Mouse (Mus musculus) liver, embryonic 14.5 days (tissue): Measurements from ENCODE around the gene Plin5. TPM values are rescaled to one million over a fixed set of nuclear protein-coding genes. Genes with fewer than 3 reads are reported as not detected.

Source experiments
- ATAC-seq: fragments of 200-750 bp; cut with Nextera tagmentation; 2 replicates; pipeline ENCODE4 v1.8.0; 2017; ENCODE audit warnings: moderate number of reproducible peaks, mild to moderate bottlenecking, moderate library complexity; ENCODE audit not compliant: insufficient read depth
- DNase-seq, 3 experiments: peaks; one replicate each; pipeline ENCODE4 v3.0.0-alpha.2; 2012 to 2013; ENCODE audit warnings: low read depth in 3 of 3, low spot score in 3 of 3
- H3K27ac ChIP-seq: fragments of 300-500 bp; sonication (generic); 2 replicates; pipeline ENCODE4 v1.5.1; 2014; ENCODE audit warnings: moderate library complexity, mild to moderate bottlenecking, control low read depth, inconsistent platforms
- H3K27me3 ChIP-seq: fragments of 300-500 bp; sonication (generic); 2 replicates; pipeline ENCODE4 v1.6.1; 2014; ENCODE audit warnings: mild to moderate bottlenecking, low read length, moderate library complexity; ENCODE audit not compliant: control insufficient read depth, insufficient read depth
- H3K36me3 ChIP-seq: fragments of 300-500 bp; sonication (generic); replicated peaks from 2 replicates; pipeline ENCODE4 v1.6.1; 2014; ENCODE audit warnings: low read depth; ENCODE audit not compliant: control insufficient read depth, insufficient read depth
- H3K4me1 ChIP-seq, 2 experiments: fragments of 200-500 bp in 1 of 2; fragments of 300-500 bp in 1 of 2; sonication (generic) in 1 of 2; replicated peaks; 2 replicates each; pipeline ENCODE4 v1.6.1; 2012 to 2014; ENCODE audit warnings: antibody characterized with exemption in 1 of 2, inconsistent platforms in 1 of 2, low read length in 1 of 2; ENCODE audit not compliant: control insufficient read depth in 2 of 2, insufficient read depth in 2 of 2
- H3K4me2 ChIP-seq: fragments of 300-500 bp; sonication (generic); 2 replicates; pipeline ENCODE4 v1.6.1; 2014; ENCODE audit warnings: low read depth, mild to moderate bottlenecking, control low read depth, moderate library complexity
- H3K4me3 ChIP-seq, 2 experiments: fragments of 200-500 bp in 1 of 2; fragments of 300-500 bp in 1 of 2; sonication (generic) in 1 of 2; 2 replicates each; pipeline ENCODE4 v1.5.1; 2012 to 2014; ENCODE audit warnings: low read depth in 2 of 2, low read length in 2 of 2, mild to moderate bottlenecking in 2 of 2, control low read depth in 1 of 2, inconsistent platforms in 1 of 2, moderate library complexity in 1 of 2; ENCODE audit not compliant: insufficient read depth in 1 of 2
- H3K9ac ChIP-seq: fragments of 300-500 bp; sonication (generic); replicated peaks from 2 replicates; pipeline ENCODE4 v1.6.1; 2014; ENCODE audit warnings: mild to moderate bottlenecking, control low read depth, moderate library complexity
- H3K9me3 ChIP-seq: fragments of 300-500 bp; sonication (generic); 2 replicates; pipeline ENCODE4 v1.6.1; 2016; ENCODE audit warnings: low read length, mixed read lengths; ENCODE audit not compliant: control insufficient read depth
- CTCF ChIP-seq: IDR thresholded peaks from 2 replicates; pipeline ENCODE4 v1.5.1; 2016; ENCODE audit warnings: antibody characterized with exemption, low read depth, control low read depth
- EP300 ChIP-seq: IDR thresholded peaks from 2 replicates; pipeline ENCODE4 v1.6.1; 2016; ENCODE audit warnings: antibody characterized with exemption, low read depth
- WGBS: fragments of 180-500 bp; shearing (Covaris S2); extraction: QIAGEN DNeasy Blood & Tissue Kit; methylation state at CpG from one replicate; pipeline ENCODE4 v1.1.7; 2014; ENCODE audit not compliant: insufficient replicate concordance; 5-methylcytosine and 5-hydroxymethylcytosine counted together
- polyA plus RNA-seq, 2 experiments: library from polyadenylated mRNA; depleted of rRNA in 1 of 2; stranded (reverse) in 1 of 2; unstranded in 1 of 2; fragments of >200 nt; fragmentation: Nextera tagmentation in 1 of 2; extraction: Ambion mirVana in 1 of 2; gene quantifications; 2 replicates each; pipeline versions ENCODE4 v1.2.1 to v1.2.3; 2012 to 2014

Gene Plin5
- polyA plus RNA-seq, 2 experiments: 0.11 to 0.34 TPM

DNA sequence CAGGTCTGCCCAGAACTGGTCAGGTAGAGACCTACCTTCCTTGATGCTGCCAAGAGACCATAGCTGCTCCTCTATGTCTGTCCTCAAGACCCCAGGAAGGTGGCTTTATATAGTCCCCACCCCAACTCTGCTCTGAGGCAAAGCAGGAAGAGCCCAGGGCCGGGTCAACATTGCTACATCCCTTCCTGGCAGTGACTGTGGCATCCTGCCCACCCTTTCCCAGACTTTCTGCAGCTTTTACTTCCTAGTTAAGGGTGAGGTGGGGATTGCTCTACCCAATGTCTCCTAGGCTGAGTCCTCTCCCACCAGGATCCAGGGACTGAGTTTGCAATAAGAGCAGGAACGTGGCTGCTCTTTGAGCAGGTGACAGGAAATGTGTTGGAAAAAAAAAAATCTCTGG, 4.4 kb upstream of the Plin5 start, which contains the start of gene Lrg1:
TSS of gene Lrg1 (minus strand) at position 176 of the 400 bp plus-strand sequence.
- Histone ChIP-seq H3K9me3 (peaks cover 4% of the 10 kb centered on the region; the same call in 1 of the 2 replicates), H3K36me3 (no peaks in the 10 kb centered on the region), H3K9ac (no peak within 1 kb of the TSS), H3K4me2 (no peak within 1 kb of the TSS), H3K4me3 (no peak within 1 kb of the TSS), H3K4me1 (no peaks in the 10 kb centered on the region), H3K27ac (no peak within 1 kb of the TSS), H3K27me3 (peaks cover 40% of the 10 kb centered on the region)
- ATAC-seq: no peak
- 28% methylated on average over 2 of the region's 2 CpGs for WGBS
- DNase-seq: no peak
- TF ChIP-seq CTCF: no peak
- no peak for TF ChIP-seq EP300

DNA sequence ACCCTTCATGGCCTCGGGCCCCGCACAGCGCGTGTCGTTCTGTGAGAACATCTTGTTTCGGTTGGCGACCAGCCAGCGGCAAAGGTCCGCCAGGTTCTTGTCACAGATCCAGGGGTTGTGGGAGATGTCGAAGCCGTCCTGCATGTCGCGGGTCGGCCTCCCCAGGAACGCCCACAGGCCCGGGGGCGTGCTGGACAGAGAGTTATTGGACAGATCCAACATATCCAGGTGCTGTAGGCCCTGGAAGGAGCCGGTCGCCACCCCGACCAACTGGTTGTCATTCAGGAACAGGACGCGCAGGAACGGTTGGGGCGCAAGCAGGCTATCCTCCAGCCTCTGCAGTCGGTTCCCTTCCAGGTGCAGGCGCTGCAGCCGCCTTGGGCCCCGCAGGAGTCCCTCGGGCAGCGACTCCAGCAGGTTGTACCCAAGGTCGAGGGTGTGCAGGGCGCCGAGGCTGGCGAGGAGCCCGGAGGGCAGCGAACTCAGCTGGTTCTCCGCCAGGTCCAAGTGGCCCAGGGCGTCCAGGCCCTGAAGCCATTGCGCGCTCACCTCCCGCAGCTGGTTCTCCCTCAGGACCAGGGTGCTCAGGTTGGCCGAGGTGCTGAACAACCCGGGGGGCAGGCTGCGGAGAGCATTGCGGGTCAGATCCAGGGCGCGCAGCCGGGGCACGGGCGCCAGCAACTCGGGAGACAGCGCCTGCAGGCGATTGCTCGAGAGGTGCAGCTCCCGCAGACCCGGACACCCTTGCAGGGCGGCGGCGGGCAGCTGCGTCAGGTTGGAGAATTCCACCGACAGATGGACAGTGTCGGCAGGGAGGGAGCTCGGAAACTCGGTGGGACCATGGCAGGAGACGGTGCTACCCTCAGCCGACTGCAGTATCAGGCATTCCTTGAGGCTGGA, 2.8 kb upstream of the Plin5 start:
- Histone ChIP-seq H3K27me3 (peaks cover 40% of the 10 kb centered on the region), H3K27ac (no peak overlapping the region), H3K9me3 (peaks cover 4% of the 10 kb centered on the region; the same call in 1 of the 2 replicates), H3K4me2 (0 out of 2 replicates have a peak overlapping the region, but pooled peaks have one; percentile 9), H3K4me3 (no peak overlapping the region), H3K36me3 (no peaks in the 10 kb centered on the region), H3K9ac (no peak overlapping the region), H3K4me1 (no peaks in the 10 kb centered on the region)
- no peak for ATAC-seq
- DNase-seq: no peak
- 8% methylated on average over 66 of the region's 66 CpGs for WGBS
- TF ChIP-seq EP300 (no peak), CTCF (no peak)

DNA sequence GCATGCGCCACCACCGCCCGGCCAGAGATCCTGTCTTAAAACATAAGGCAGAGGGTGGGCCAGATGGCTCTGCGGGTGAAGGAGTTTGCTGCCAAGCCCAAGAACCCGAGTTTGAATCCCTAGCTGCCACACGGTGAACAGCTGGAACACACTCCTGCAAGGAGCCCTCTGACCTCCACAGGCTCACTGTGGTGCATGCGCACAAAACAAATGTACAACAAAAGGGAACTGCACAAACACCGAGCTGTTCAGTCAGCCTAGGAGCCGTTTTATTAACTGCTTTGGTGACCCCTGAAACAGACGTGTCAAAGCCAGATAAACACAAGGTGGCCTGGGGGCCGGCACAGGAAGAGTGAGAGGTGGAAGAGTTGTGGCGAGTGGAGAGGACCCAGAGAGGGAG, 2.0 kb upstream of the Plin5 start:
- Histone ChIP-seq H3K27ac (no peak overlapping the region), H3K9ac (no peak overlapping the region), H3K4me3 (no peak overlapping the region), H3K27me3 (peaks cover 38% of the 10 kb centered on the region), H3K36me3 (no peaks in the 10 kb centered on the region), H3K4me1 (no peaks in the 10 kb centered on the region), H3K9me3 (peaks cover 4% of the 10 kb centered on the region; the same call in 1 of the 2 replicates), H3K4me2 (no peak overlapping the region)
- WGBS: 35% methylated on average over 12 of the region's 12 CpGs
- DNase-seq (no peak), ATAC-seq (no peak)
- TF ChIP-seq EP300 (no peak), CTCF (no peak)

DNA sequence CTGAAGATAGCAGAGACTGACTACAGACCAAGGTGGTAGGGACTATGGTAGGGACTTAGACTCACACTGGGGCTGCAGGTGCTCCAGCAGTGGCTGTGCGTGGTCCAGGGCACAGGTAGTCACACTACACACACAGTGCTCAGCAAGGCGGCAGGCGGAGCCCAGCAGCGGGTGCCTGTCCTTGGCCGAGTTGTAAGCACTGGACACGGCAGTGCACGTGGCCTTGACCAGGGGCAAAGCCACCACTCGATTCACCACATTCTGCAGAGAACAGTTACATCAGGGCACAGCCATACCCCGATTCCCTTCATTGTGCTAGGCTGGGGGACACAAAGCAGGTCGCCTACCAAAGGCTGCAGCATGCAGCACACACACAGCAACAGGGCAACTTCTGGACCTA, 1.2 kb downstream of the Plin5 start:
- no peak overlapping the region for H3K9ac ChIP-seq
- H3K9me3 ChIP-seq: no peaks in the 10 kb centered on the region
- ATAC-seq (no peak), DNase-seq (no peak)
- 50% methylated on average over 10 of the region's 10 CpGs for WGBS
- H3K36me3 ChIP-seq: no peaks in the 10 kb centered on the region
- no peak overlapping the region for H3K4me3 ChIP-seq
- no peak overlapping the region for H3K4me2 ChIP-seq
- no peak overlapping the region for H3K27ac ChIP-seq
- H3K27me3 ChIP-seq: peaks cover 24% of the 10 kb centered on the region
- H3K4me1 ChIP-seq: no peaks in the 10 kb centered on the region
- no peak for TF ChIP-seq CTCF
- no peak for TF ChIP-seq EP300

DNA sequence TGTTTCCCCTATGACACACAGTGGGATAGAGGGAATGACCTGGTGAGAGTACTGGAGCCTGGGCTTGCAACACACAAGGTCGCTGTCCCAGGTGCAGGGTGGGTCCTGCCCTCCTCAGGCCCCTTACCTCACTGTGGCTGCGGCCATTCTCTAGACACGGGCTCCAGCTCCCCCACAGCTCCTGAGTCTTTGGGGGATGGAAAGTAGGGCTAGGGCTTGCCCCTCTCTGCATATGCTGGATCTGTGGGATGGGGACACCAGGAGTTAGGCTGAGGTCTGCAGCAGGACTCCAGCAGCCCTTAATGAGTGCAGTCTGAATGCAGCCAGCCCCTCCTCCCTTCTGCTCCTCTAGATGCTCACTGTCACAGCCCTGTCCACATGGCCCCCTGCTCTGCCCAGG, 4.7 kb downstream of the Plin5 start:
- H3K4me2 ChIP-seq: no peak overlapping the region
- H3K9ac ChIP-seq: no peak overlapping the region
- no peaks in the 10 kb centered on the region; the same call in 1 of the 2 replicates for H3K27me3 ChIP-seq
- H3K4me1 ChIP-seq: no peaks in the 10 kb centered on the region
- 52% methylated on average over 3 of the region's 3 CpGs for WGBS
- no peak for ATAC-seq
- no peak for DNase-seq
- no peak overlapping the region for H3K27ac ChIP-seq
- TF ChIP-seq CTCF: no peak
- no peak for TF ChIP-seq EP300
- H3K36me3 ChIP-seq: no peaks in the 10 kb centered on the region
- no peak overlapping the region for H3K4me3 ChIP-seq
- H3K9me3 ChIP-seq: no peaks in the 10 kb centered on the region
